Mouse (Mus musculus) left cerebral cortex, postnatal 10 days (tissue): ENCODE measurements around the gene Fcrls. TPM values are rescaled to one million over a fixed set of nuclear protein-coding genes. Genes with fewer than 3 reads are reported as not detected.

Source experiments
- DNase-seq, 2 experiments: peaks; one replicate each; pipeline ENCODE4 v3.0.0; 2021 to 2022; ENCODE audit warnings: low spot score in 2 of 2, mixed read lengths in 1 of 2; ENCODE audit errors: extremely low spot score in 1 of 2
- intact Hi-C: fragments of 180-260 bp; cut with DNase I; formaldehyde crosslinking; loops from one replicate; pipeline ENCODE4 v1.15.1; 2025
- total RNA-seq, 2 experiments: library from RNA; stranded (reverse); gene quantifications; 2 replicates each; pipeline ENCODE4 v1.2.3; 2021

The Fcrls gene
- 10 to 100 TPM; 27.2 to 36.4 TPM for total RNA-seq

DNA sequence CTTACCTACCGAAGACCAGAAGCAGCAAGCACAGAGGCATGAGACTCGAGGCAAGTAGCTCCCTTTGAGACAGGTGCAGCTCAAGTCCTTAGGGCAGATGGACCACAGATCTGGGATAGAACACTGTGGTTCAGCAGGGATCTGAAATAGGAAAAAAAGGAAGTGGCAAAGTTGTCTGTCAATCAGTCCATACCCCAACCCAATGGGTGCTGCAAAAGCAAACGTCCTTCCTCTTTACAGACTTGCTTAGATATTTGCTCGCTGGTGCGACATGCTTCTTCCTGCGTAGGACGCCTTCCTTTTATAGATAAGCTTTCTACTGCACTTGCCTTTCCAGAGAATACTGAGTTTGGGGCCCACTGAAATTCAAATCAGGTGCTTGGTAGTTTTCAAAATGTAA, at the start of gene Fcrls:
Fcrls (minus strand) TSS at position 303 of the 400 bp plus-strand sequence.
- no peak for DNase-seq
- intact Hi-C loops: no loop called here

DNA sequence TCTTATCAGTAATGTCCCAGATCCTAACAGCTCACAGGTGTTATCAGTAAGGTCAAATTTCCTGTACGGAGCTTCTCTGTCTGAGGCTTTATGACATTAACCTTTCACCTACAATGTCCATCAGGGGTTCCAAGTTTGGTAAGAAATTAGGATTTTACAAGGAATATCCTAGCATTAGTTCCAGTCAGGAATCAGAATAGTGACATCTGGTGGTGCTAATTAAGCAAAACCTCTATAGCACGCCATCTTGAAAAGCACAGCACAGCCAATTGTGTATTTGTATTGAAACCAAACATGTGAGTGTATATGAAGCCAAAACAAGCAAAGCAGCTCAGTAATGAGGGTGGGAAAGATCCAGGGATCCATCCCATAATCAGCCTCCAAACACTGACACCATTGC, 46.4 kb upstream of the Fcrls start:
- intact Hi-C loops: no loop called here
- DNase-seq: no peak

- no peak for DNase-seq
- intact Hi-C loops: no loop called here
Observed at GRCm38 (mm10) chr3:87299901-87300300, 36.4 kb upstream of the Fcrls start.

DNA sequence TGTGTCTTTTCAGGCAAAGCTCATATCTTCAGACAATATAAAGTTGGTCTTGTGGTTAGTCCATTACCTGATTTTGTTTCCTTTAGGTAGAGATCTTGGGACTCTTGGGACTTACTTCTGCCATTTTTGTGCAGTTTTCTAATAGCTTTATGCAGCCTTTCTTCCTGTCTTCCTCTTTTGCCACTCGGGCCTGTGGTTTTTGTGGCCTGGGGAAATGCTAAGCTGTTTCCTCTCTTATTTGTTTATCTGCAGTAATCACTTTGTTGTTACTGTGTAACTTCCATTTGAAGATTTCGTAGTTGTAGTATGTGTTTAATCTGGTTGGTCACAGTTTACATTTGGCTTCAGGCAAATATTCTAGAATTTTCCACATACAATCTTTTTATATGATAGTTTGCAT, 10.8 kb upstream of the Fcrls start:
- no peak for DNase-seq
- intact Hi-C loops: no loop called here

DNA sequence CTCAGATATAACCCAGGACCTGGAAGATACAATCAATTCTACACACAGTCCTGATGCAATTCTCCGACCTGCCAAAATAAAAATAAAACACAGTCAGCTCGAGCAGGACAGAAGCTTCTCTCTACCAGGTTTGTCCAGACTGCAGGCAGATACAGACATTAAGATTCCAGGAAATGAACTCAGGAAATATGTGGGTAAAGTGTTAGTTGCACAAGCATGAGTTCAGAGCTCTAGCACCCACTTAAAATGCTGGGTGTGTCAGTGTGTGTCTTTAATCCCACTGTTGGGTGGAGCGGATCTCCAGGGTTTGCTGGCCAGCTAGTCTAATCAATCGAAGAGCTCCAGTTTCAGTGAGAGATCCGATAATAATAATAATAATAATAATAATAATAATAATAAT, 3.0 kb upstream of the Fcrls start:
- DNase-seq: no peak
- intact Hi-C loops: no loop called here

GRCm38 (mm10) chr3:87255239-87255638, 8.3 kb downstream of the Fcrls start:
- no peak for DNase-seq
- intact Hi-C loops: no loop called here

DNA sequence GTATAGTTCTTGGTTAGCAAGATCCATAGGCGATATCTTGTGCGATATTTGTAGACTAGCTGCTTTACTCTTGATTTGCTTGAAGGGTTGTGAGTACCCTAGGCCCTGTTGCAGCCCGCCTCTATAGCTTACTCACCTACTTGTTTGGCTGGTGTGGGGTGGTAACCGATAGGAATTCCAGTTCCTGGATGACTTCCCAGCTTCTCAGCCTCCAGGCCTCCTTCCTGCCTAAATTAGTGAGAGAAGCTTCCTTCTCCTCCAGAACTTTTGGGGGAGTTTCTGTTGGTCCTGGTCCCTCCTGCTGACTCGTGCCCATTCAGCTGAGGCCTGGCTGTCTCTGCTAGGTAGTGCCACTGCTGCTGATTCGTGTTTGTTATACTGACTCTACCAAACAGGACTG, 14.0 kb downstream of the Fcrls start:
- no peak for DNase-seq
- intact Hi-C loops: loop anchor here (10.0 kb wide), 1 partner anchor 315 kb away; no protein-coding TSS in a partner anchor

GRCm38 (mm10) chr3:87247292-87247691, 16.2 kb downstream of the Fcrls start:
- intact Hi-C loops: loop anchor here (10.0 kb wide), 1 partner anchor 318 kb away; no protein-coding TSS in a partner anchor
- DNase-seq: no peak

GRCm38 (mm10) chr3:87243654-87244053, 19.9 kb downstream of the Fcrls start:
- peak; percentile 36 to 41 for DNase-seq
- intact Hi-C loops: loop anchor here (2.0 to 10.0 kb wide), 3 partner anchors 79 to 321 kb away; no protein-coding TSS in a partner anchor

- intact Hi-C loops: loop anchor here (5.0 to 10.0 kb wide), 2 partner anchors 81 to 324 kb away; no protein-coding TSS in a partner anchor
- no peak for DNase-seq
Observed at GRCm38 (mm10) chr3:87240909-87241308, 22.6 kb downstream of the Fcrls start.

DNA sequence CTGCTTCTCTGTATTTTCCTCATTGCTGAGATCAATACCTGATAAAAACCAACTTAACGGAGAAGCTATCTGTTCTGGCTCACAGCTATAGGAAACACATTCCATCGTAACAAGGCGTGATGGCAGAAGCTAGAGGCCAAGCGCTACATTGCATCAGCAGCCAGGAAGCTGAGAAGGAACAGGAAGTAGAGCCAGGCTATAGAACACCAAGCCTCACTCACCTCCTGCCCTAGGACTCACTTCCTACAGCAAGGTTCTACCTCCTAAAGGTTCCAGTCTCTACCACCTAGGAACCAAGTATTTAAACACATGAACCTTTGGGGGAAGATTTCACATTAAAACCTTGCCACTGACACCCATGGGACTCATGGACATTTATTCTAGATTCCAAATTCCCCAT, 39.9 kb downstream of the Fcrls start:
- DNase-seq: no peak
- intact Hi-C loops: no loop called here

DNA sequence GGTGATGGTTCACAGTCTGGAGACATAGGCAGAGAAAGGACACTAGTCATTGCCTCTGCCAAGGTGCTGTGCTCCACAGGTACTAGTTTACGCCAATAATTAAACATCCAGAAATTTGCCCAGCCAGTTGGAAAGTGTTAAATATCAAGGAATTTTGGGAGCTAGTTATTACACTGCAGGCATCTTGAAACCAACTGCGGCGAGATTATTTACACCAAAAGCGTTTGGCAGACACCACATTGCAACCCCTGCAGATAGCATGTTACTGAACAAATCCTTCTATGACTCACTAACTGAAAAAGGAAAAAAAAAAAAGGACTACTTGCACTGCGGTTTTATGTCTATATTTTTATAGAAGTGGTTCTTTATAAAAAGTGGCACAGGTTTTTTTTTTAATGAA, 41.2 kb downstream of the Fcrls start:
- no peak for DNase-seq

GRCm38 (mm10) chr3:87215176-87215575, 48.4 kb downstream of the Fcrls start:
- no peak for DNase-seq
- intact Hi-C loops: no loop called here

More for the DNA sequence above, 41.2 kb downstream of the Fcrls start:
- intact Hi-C loops: no loop called here

DNA sequence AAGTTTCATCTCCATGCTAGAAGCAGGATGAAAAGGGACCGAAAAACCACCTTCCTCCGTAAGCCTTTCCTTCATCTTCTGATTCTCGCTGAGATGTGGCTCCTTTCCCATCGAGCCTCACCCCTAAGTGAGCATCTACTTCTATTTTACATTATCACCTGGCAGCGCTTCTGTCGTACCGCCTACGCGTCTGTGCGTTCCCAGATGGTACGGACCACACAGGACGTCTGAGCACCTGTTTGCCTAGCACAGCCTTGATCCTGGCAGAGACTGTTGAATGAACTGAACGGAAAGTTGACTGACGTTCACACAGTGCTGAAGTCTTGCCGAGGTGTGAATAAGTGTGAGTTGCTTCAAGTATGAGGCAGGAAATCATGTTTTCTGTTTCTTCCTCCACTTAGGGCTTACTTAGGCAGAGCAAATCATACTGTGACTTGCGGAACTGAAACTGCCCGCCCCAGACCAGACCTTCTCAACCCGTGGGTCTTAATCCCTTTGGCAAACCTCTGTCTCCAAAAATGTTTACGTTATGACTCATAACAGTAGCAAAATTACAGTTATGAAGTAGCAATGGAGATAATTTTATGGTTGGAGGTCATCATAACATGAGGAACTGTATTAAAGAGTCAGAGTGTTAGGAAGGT, 49.2 kb downstream of the Fcrls start:
- DNase-seq: peak in 1 of 2 experiments; percentile 3
- intact Hi-C loops: no loop called here

- intact Hi-C loops: no loop called here
Observed at GRCm38 (mm10) chr3:87206336-87207075, 57.0 kb downstream of the Fcrls start.

More at GRCm38 (mm10) chr3:87206336-87207075, 57.0 kb downstream of the Fcrls start:
- DNase-seq: no peak

Other genes with a start within 250 kb of the Fcrls start
- 1 to 10 TPM; 5.7 to 5.8 TPM for gene Kirrel, start 89.0 kb downstream of the Fcrls start, total RNA-seq
- not detected for gene Cd5l, start 94.1 kb upstream of the Fcrls start, total RNA-seq
- under 1 TPM; 0.24 to 0.61 TPM for gene Fcrl1, start 112.6 kb upstream of the Fcrls start, total RNA-seq
- under 1 TPM; 0.73 to 0.75 TPM for gene Fcrl5, start 172.0 kb upstream of the Fcrls start, total RNA-seq